Mouse (Mus musculus): ENCODE data around the gene Ankfy1.
A peak's percentile ranks its signal among the peaks of the same experiment; 100 is the strongest.
"Not testable (repeated sequence)": the region's sequence is repeated elsewhere in the genome, so short reads cannot be mapped to it uniquely, and the experiment has no call there.

Gene Ankfy1

DNA sequence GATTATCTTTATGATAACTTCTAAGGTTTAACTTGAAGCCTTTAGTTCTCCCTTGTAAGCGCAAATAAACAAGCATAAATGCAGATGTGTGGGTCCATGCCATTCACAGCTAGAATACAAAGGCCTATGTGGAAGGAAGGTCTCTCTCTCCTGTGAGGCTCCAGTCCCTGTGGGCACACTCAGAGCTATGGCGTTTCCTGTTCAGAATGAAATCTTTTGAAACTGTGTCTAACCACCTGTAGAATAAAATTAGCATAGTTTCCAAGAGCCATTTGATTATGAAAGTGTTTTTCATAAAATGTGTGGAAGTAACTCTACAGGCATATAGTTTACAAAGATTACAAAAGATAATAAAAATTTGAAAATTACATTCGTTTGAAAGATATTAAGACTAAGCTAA, 28.4 kb downstream of the Ankfy1 start:
- no peak for DNase-seq (ENCODE audit: low read depth, low spot score)

DNA sequence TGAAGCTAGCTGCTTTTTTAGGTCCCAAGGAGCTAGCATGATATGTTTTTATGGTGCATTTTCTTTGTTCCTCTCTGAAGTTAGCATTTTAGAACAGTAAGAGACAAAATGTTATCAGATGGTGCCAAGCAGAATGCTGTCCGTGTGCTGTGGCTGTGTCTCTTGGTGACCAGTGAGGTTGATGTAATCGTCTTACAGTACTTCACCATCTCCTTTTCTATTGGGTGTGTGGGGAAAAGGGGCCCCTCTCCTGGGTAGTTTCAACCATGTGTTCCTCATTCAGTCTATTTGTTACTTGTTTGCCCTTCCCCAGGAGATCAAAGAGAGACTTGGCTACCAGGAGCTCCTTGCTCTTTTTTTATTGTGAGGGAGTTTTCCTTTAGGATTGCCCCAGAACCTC, 33.4 kb downstream of the Ankfy1 start:
- DNase-seq (ENCODE audit: low read depth, low spot score) = peak; percentile 10

DNA sequence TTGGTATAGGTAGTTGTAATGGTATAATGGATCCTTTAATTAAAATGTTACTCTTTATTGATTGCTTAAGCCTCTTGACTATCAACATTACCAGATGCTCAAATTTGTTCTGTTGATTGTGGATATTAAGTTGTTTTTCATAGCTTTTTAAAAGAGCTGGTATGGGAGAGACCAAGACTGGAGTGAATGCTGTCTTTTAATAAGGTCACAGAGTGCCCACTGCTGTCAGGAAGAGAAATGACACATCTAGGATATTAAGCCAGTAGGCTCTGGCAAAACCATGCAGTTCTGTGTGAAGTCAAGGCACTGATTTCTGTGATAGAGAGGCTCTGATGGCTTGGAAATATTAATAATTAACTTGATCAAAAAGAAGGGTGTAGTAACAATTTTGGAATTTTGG, 34.1 kb downstream of the Ankfy1 start:
- DNase-seq (ENCODE audit: low read depth, low spot score) = peak; percentile 2

DNA sequence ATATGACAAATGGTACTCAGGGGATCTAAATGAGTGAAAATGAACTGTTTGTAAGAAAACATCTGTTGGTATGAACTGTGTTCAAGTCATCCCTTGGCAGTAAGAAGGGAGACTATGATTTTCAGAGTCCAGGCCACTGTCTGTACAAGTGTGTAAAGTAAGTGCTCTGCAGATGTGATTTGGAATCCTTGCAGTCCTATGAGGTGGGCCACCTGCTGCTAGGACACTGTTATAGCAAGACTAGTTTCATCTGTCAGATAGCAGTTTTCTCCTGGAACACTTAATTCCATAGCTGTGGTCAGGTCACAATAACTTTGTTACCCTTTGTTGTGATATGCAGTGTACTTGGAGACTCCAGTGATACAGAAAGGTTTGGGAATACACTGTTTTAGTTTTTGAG, 36.2 kb downstream of the Ankfy1 start:
- DNase-seq (ENCODE audit: low read depth, low spot score) = peak; percentile 1

DNA sequence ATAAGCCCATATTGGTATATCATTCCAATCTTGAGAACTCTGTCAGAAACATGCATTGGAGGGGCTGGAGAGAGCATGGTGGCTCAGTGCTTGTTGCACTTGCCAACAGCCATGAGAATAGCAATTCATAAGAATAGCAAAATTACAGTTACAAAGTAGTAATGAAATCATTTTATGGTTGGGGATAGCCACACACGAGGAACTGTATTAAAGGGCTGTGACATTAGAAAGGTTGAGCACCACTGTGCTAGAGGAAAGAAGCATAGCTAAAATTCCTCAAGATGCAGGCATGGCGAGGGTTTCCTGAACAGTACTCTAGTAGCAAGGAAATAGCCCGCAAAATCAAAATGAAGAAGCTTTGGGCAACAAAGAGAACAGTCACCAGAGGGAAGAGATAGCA, 43.9 kb downstream of the Ankfy1 start:
- DNase-seq (ENCODE audit: low read depth, low spot score) = no peak

DNA sequence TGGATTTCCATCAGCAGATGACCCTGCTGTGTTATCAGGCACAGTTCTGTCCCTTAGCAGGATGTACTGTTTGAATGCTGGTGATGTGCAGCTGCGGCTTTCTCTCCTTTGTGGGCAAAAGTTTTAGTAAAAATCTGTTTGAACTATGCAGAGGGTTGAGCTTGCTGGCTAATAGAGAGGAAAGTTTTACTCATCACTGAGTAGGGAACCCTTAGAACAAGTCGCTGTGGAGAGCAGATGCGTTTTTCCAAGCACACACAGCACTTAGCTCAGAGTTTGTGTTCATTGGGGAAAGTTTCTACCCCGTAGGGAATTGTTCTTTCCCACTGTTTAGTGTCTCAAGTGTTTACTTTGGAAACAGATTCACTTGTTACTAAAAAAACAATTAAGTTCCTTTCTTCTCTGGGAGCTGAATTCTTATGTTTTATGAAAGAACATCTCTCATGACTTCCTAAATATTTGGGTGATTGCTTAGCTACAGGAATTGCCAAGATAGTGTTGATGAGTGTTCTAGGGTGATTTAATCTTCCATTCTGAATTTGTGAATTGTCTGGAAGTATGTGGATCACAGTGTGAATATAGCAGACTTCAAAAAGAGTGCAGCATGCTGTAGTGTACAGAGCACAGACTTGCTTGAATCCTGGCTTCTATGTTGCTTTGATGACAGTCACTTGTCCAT, 45.2 kb downstream of the Ankfy1 start:
- DNase-seq (ENCODE audit: low read depth, low spot score) = no peak

DNA sequence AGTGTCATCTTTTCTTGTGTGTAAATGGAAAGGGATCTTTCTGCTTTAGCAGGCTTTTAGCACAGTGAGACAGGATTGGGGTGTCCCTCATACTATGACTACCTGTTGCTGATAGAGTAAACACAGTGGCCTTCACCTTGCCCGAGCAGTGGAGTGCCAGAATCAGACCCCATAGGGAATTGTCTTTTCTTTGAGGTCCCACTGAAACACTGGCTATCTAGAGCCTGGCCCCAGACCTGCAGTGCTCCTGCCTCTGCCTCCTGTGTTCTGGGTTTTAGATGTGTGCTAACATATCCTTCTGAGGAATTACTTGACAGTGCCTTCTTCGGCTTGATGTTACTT, 45.7 kb downstream of the Ankfy1 start:
- no peak for DNase-seq (ENCODE audit: low read depth, low spot score)

DNA sequence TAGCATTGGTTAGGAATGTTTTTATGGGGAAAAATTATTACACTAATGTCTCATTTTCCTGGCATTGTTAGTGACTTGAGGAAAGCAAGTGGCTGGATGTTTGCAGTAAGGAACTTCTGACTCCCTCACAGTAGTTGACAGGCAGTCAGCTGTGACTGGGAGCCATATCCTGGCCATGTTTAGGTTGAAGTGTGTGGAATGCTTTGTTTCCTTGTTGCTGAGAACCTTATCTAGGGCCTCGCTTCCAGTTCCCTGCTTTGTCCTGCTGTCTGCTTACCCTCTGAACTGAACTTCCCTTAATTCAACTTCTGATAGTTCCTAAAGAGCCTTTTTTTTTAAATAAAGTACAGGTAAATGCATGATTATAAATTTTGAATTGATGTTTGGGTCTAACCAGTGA, 46.5 kb downstream of the Ankfy1 start:
- DNase-seq (ENCODE audit: low read depth, low spot score) = no peak

DNA sequence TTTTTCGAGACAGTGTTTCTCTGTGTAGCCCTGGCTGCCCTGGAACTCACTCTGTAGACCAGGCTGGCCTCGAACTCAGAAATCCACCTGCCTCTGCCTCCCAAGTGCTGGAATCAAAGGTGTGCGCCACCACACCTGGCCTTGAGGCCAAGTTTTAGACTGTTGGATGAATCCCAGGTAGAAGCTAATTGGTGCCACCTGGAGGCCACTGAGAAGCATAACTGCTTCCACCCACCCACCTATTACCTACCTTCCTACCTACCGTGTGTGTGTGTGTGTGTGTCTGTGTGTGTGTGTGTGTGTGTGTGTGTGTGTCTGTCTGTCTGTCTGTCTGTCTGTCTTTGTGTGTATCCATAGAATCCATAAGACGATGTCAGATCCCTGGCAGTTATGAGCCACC, 47.7 kb downstream of the Ankfy1 start:
- DNase-seq (ENCODE audit: low read depth, low spot score) = not testable (repeated sequence)

DNA sequence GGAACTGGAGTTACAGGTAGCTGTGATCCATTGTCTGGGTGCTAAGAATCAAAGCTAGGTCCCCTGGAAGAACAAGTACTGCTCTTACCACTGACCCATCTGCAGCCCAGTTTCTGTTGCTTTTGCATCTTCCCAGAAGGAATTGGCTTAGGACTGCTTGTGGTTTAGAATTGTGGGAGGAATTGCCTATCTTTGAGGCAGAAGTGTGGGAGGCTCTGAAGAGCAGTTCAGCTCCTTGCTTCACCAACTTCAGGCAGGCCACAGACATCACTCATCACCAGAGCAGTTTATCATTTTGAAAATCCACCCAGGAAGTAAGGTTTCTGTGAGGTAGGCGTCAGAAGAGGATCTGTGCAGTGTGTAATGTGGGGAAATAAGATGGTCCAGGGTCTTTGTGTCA, 49.2 kb downstream of the Ankfy1 start:
- DNase-seq (ENCODE audit: low read depth, low spot score) = no peak

DNA sequence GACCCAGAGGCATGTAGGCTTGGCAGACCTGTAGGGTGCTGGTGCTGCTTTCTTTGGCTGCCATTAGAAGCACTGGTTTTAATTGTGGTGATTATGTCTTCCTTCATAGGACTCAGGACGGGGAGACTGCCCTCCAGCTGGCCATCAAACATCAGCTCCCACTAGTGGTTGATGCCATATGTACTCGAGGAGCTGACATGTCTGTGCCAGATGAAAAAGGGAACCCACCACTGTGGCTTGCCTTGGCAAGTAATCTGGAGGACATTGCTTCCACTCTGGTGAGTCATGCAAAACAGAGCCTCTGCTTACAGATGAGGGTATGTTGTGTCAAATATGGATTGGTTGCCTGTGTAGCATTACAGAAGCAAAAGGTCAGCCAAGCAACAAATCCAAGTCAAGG, 62.1 kb downstream of the Ankfy1 start:
- DNase-seq (ENCODE audit: low read depth, low spot score) = no peak

DNA sequence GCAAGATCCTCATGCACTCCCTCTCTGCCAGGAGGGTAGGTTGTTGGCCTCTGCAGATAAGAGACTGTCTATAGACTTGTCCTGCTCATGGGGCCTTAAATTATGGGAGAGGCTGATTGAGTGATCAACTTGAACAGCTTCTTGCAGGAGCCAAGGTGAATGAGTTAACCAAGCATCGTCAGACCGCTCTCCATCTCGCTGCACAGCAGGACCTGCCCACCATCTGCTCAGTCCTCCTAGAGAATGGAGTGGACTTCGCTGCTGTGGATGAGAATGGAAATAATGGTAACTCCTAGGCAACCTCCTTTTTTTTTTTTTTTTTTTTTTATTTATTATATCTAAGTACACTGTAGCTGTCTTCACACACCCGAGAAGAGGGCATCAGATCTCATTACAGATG, 68.5 kb downstream of the Ankfy1 start:
- DNase-seq (ENCODE audit: low read depth, low spot score) = no peak

DNA sequence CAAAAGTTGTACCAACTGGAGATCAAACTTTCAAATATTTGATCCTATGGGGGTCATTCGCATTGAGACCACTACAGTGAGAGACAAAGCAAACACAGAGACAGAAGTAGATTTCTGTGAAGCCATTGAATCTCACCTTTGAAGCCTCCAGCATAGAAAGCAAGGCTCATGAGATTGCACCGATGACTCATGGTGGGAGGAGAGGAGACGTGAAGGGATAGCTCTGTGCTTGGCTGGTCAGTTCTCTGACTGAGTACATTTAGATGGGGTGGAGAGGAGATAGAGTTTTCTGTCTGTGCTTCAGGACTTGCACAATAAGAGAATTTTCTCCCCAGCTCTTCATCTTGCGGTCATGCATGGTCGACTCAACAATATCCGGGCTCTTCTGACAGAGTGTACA, 69.8 kb downstream of the Ankfy1 start:
- no peak for DNase-seq (ENCODE audit: low read depth, low spot score)

DNA sequence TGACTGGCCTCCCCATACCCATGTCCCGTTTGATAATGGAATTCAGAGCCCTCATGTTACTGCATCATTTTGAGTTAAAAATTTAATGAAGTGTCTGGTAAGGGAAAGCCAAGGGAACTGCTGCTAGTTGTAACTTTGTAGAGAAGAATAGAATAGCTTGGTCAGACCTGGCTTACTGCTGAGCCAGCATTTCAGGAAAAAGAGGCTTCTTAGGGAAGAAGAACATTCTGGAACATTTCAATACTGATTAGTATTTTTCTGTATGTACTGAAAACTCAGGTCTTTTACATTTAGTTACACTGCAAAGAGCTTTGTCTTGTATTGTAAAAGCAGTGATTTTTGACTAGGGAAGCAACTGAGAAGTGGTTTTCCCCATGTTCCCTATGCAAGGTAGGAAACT, 71.0 kb downstream of the Ankfy1 start:
- DNase-seq (ENCODE audit: low read depth, low spot score) = no peak

DNA sequence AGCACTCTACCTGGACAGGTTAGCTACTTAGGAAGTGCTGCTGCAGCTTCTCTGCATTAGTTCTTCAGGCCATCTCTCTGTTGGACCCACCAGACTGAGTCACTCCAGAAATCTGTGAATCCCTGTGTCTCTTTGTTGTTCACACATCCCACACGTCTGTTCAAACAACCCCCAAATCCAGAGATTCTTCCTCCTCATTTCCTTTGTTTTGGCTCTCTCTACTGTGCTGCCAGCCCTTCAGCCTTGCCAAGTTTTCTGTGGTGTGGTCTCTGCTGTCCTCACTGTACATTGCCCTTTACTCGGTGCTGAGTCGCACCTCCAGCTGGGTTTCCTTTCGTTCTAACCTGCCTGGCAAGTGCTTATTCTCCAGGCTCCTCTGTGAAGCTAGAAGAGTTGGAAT, 74.5 kb downstream of the Ankfy1 start:
- DNase-seq (ENCODE audit: low read depth, low spot score) = no peak

DNA sequence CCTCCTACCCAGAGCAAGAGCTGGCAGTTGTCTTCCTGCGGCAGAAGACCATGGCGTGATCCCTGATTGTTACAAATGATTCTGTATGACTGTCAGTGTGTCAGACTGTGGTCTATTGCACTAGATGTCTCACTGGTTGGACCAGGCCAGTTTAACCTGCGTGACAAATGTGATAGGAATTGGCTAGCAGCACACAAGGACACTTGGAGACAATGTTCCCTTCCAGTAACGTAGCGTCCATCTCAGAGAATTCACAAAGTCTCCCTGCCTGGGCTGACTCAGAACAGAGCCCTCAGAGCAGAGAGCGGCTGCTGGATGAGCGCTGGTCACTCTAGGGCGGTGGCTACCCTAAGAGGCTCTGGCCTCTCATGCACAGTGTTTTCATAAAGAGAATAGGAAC, 77.9 kb downstream of the Ankfy1 start:
- no peak for DNase-seq (ENCODE audit: low read depth, low spot score)

DNA sequence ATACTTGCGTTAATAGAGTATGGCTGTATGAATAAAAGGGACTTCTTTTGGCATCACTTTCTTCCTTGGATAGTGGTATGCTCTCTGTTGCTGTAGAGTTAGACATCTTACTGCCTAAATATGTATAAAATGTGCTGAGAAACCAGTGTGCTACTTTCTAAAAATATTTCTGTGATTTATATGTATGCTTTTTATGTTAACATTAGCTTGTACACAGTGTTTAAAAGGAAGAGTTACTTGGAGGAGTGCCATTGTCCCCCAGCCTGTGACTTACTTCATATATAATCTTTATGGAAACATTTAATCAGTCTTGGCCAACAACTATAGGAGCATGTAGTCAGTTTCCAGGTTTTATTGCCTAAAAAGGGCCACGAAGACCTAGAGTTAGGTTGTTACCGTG, 79.3 kb downstream of the Ankfy1 start:
- no peak for DNase-seq (ENCODE audit: low read depth, low spot score)

DNA sequence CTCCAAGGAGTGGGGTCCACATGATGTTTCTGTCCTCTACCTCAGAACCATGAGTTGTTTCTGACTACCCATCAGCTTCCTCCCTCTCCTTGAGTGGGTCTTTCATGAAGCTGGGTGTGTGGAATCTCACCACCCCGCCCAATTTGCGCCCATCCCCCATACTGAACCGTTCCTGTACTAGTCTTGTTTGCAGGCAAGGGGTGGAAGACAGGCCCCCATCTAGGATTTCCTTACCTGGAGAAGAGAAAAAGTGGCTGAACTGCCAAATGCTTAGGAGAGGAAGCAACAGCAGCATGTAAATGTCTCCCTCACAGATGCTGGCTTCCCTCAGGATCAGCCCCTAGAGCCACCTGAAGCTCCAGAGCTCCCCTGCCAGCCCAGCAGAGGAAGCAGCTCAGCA, 80.5 kb downstream of the Ankfy1 start:
- no peak for DNase-seq (ENCODE audit: low read depth, low spot score)

DNA sequence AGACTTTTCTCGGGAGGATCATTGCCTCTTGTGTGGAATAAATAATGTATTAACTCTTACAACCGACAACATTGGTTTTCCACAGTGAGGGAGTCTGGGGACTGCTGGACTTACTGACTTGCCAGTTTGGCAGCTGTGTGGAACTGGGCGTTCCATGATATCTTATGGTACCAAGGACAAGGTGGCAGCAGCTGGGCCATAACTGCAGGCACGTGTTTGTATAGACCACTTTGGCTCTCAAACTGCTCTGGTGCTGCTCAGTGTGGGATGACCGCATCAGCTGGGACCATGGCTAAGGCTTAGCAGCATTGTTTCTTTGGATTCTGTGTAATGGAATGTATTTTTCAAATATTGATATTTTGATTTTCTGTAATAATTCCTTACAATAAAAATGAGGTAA, 81.0 kb downstream of the Ankfy1 start:
- DNase-seq (ENCODE audit: low read depth, low spot score) = no peak

DNA sequence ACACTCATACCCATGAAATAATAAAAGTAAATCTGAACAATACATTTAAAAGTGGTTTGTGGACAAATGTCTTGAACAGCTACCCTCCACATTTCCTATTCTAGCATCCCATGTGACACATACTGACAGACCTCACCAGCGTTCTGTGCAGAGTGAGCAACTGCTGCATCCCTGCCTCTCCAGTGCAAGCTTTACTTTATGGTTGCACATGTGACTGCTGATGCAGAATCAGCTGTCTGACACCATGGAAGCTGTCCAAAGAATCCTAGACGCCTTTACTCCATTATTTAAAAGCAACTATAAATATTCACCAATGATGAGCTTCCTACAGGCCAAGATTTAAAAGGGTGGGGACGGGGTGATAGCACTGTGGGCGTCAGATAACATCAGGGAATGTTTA, 81.7 kb downstream of the Ankfy1 start:
- DNase-seq (ENCODE audit: low read depth, low spot score) = no peak

DNA sequence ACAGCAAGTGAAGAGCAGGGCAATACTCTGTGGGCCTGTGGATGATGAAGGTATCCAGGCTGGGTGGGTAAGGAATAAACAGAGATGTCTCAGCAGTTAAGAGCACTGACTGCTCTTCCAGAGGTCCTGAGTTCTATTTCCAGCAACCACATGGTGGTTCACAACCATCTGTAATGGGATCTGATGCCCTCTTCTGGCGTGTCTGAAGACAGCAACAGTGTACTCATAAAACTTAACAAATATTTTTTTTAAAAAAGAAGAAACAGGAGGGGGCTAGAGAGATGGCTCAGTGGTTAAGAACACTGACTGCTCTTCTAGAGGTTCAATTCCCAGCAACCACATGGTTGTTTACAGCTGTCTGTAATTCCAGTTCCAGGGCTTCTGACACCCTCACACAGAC, 82.8 kb downstream of the Ankfy1 start:
- not testable (repeated sequence) for DNase-seq (ENCODE audit: low read depth, low spot score)

DNA sequence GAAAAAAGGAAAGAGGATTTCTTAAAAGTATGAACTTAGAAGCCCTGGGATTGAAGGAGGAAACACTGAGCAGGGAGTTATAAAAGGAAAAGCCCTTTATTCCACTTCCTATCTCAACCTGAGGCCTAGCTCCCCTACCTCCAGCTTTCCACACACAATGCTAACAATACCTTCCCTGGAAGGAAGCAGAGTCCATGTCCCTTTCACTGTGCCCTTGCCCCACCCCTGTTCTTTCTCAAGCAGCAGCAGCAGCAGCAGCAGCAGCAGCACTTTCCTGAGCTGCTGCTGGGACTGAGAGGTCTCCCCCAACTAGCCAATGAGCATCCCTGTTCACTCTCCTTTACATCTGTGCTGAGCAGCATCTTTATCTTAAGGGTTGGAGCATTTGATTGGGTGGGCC, 89.2 kb downstream of the Ankfy1 start:
- DNase-seq (ENCODE audit: low read depth, low spot score) = no peak

DNA sequence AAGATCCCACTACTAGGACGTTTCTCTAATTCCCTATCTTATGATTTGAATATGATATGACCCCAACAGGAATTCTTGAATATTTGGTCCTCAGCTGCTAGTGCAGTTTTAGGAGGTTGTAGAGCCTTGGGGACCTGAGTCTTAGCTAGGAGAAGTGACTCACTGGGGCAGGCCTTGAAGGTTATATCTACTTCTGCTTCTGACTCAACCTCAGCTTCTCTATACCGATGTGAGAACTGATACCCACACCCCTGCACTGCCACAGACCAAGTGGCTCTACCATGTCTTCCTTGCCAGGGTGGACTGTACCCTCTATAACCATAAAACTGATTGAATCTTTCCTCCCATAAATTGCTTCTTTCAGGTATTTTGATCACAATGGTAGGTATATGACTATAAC, 92.3 kb downstream of the Ankfy1 start:
- DNase-seq (ENCODE audit: low read depth, low spot score) = no peak

DNA sequence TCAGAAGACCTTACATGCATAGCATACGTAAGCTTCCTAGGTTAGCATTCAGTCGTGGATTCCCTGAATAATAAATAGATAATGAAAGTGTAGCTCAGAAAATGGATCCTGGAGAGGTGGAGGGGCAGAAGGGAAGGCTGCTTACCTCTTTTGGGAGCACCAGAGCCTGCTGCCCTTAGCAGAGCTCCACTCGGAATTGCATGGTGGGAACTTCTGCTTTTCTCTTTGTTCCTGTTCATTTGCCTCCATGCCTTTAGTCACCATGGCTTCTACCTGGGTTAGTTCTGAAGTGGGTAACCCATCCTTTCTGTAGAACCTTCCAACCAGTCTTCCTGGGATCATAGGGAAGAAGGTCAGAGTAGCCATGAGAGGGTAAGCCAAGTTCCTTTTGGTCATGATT, 92.7 kb downstream of the Ankfy1 start:
- DNase-seq (ENCODE audit: low read depth, low spot score) = no peak

DNA sequence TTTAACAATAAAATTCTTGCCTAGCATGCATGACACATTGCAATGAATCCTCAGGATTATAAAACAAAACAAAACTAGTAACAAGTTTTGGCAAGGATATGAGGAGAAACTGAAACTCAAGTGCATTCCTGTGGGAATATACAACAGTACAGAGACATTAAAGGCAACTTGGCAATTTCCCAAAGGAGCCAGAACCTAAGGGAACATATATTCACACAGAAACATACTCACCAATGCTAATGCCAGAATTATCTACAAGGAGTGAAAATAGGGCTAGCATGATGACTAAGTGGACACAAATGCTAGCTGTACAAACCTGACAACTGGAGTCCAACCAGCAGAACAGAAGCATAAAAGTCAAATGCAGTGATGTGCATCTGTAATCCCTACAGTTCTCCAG, 102.2 kb downstream of the Ankfy1 start:
- no peak for DNase-seq (ENCODE audit: low read depth, low spot score)

Measured in forelimb bud, embryonic 11.5 days (tissue).